Mouse (Mus musculus) liver, postnatal 0 days (tissue): ENCODE data around the gene Clec10a. TPM values are rescaled to one million over a fixed set of nuclear protein-coding genes. Genes with fewer than 3 reads are reported as not detected.

Experiments used
- ATAC-seq: fragments of 200-750 bp; cut with Nextera tagmentation; 2 replicates; pipeline ENCODE4 v1.8.0; 2017; ENCODE audit warnings: mild to moderate bottlenecking, moderate library complexity
- DNase-seq: peaks from one replicate; pipeline ENCODE4 v3.0.0-alpha.2; 2016
- H3K27ac ChIP-seq: fragments of 300-500 bp; sonication (generic); 2 replicates; pipeline ENCODE4 v1.5.1; 2014; ENCODE audit warnings: antibody characterized with exemption, moderate library complexity, mild to moderate bottlenecking, low read depth
- H3K27me3 ChIP-seq: fragments of 300-500 bp; sonication (generic); 2 replicates; pipeline ENCODE4 v1.6.1; 2014; ENCODE audit warnings: low read length, control low read depth, mixed read lengths; ENCODE audit not compliant: insufficient read depth
- H3K36me3 ChIP-seq: fragments of 300-500 bp; sonication (generic); replicated peaks from 2 replicates; pipeline ENCODE4 v1.6.1; 2014; ENCODE audit warnings: mild to moderate bottlenecking, control low read depth, low read length, moderate library complexity, mixed read lengths; ENCODE audit not compliant: insufficient read depth
- H3K4me1 ChIP-seq: fragments of 300-500 bp; sonication (generic); 2 replicates; pipeline ENCODE4 v1.6.1; 2014; ENCODE audit warnings: antibody characterized with exemption, mild to moderate bottlenecking, control low read depth; ENCODE audit not compliant: insufficient read depth
- H3K4me2 ChIP-seq: fragments of 300-500 bp; sonication (generic); 2 replicates; pipeline ENCODE4 v1.6.1; 2014; ENCODE audit warnings: low read depth, mild to moderate bottlenecking, low read length, moderate library complexity, mixed read lengths
- H3K4me3 ChIP-seq: fragments of 300-500 bp; sonication (generic); 2 replicates; pipeline ENCODE4 v1.5.1; 2014; ENCODE audit warnings: low read depth, low read length
- H3K9ac ChIP-seq: fragments of 300-500 bp; sonication (generic); replicated peaks from 2 replicates; pipeline ENCODE4 v1.6.1; 2014; ENCODE audit warnings: mild to moderate bottlenecking, moderate library complexity
- H3K9me3 ChIP-seq: fragments of 300-500 bp; sonication (generic); 2 replicates; pipeline ENCODE4 v1.6.1; 2016; ENCODE audit warnings: mild to moderate bottlenecking, control low read depth, low read length, mixed read lengths
- CTCF ChIP-seq: sonication (generic); IDR thresholded peaks from 2 replicates; pipeline ENCODE4 v1.5.1; 2016; ENCODE audit warnings: antibody characterized with exemption, low read depth
- EP300 ChIP-seq: IDR thresholded peaks from 2 replicates; pipeline ENCODE4 v1.6.1; 2016; ENCODE audit warnings: antibody characterized with exemption, low read depth, mild to moderate bottlenecking
- WGBS: fragments of 180-500 bp; shearing (Covaris S2); extraction: QIAGEN DNeasy Blood & Tissue Kit; methylation state at CpG from one replicate; pipeline ENCODE4 v1.1.7; 2014; ENCODE audit not compliant: insufficient replicate concordance; 5-methylcytosine and 5-hydroxymethylcytosine counted together
- polyA plus RNA-seq: library from polyadenylated mRNA; unstranded; fragments of >200 nt; fragmentation: Nextera tagmentation; extraction: Ambion mirVana; gene quantifications from 2 replicates; pipeline ENCODE4 v1.2.1, GENCODE M21; 2015

The Clec10a gene
- polyA plus RNA-seq, 1 experiment from 2014 or later: 0.81 TPM

GRCm38 (mm10) chr11:70178756-70179155, 22.8 kb downstream of the Clec10a start:
- DNase-seq: no peak
- no peak overlapping the region for H3K4me2 ChIP-seq
- TF ChIP-seq CTCF (no peak), EP300 (no peak)

GRCm38 (mm10) chr11:70179401-70179800, 23.4 kb downstream of the Clec10a start:
- Histone ChIP-seq H3K4me1 (no peaks in the 10 kb centered on the region), H3K9ac (no peak overlapping the region), H3K36me3 (no peaks in the 10 kb centered on the region), H3K4me3 (no peak overlapping the region), H3K27me3 (no peaks in the 10 kb centered on the region), H3K4me2 (no peak overlapping the region), H3K9me3 (no peaks in the 10 kb centered on the region), H3K27ac (no peak overlapping the region)
- TF ChIP-seq CTCF (peak; percentile 58), EP300 (no peak)
- WGBS: 40% methylated on average over 14 of the region's 14 CpGs
- ATAC-seq (no peak), DNase-seq (no peak)

More at GRCm38 (mm10) chr11:70178756-70179155, 22.8 kb downstream of the Clec10a start:
- ATAC-seq: no peak
- Histone ChIP-seq H3K4me3 (no peak overlapping the region), H3K27ac (no peak overlapping the region), H3K4me1 (no peaks in the 10 kb centered on the region), H3K9ac (no peak overlapping the region), H3K9me3 (no peaks in the 10 kb centered on the region), H3K36me3 (no peaks in the 10 kb centered on the region), H3K27me3 (no peaks in the 10 kb centered on the region)
- 70% methylated on average over 11 of the region's 11 CpGs for WGBS

- Histone ChIP-seq H3K27me3 (no peaks in the 10 kb centered on the region), H3K36me3 (no peaks in the 10 kb centered on the region), H3K9me3 (no peaks in the 10 kb centered on the region), H3K4me2 (no peak overlapping the region), H3K4me3 (no peak overlapping the region), H3K4me1 (no peaks in the 10 kb centered on the region), H3K27ac (no peak overlapping the region), H3K9ac (no peak overlapping the region)
- no peak for TF ChIP-seq EP300
- ATAC-seq (no peak), DNase-seq (no peak)
- 75% methylated on average over 4 of the region's 4 CpGs for WGBS
Observed at GRCm38 (mm10) chr11:70180496-70180895, 24.5 kb downstream of the Clec10a start.

- Histone ChIP-seq H3K9ac (no peak overlapping the region), H3K4me2 (no peak overlapping the region), H3K4me3 (no peak overlapping the region), H3K4me1 (no peaks in the 10 kb centered on the region), H3K27me3 (no peaks in the 10 kb centered on the region), H3K36me3 (no peaks in the 10 kb centered on the region), H3K27ac (no peak overlapping the region), H3K9me3 (no peaks in the 10 kb centered on the region)
- TF ChIP-seq CTCF (no peak), EP300 (no peak)
- 31% methylated on average over 7 of the region's 7 CpGs for WGBS
- DNase-seq (no peak), ATAC-seq (no peak)
Observed at GRCm38 (mm10) chr11:70185120-70185519, 29.1 kb downstream of the Clec10a start.

GRCm38 (mm10) chr11:70189319-70190134, 33.5 kb downstream of the Clec10a start:
- H3K4me3 ChIP-seq: no peak overlapping the region
- 89% methylated on average over 28 of the region's 28 CpGs for WGBS
- no peaks in the 10 kb centered on the region for H3K36me3 ChIP-seq
- no peaks in the 10 kb centered on the region for H3K9me3 ChIP-seq
- H3K27ac ChIP-seq: no peak overlapping the region
- no peaks in the 10 kb centered on the region for H3K4me1 ChIP-seq
- TF ChIP-seq CTCF: no peak
- no peak for TF ChIP-seq EP300
- H3K9ac ChIP-seq: no peak overlapping the region
- no peak overlapping the region for H3K4me2 ChIP-seq
- DNase-seq (no peak), ATAC-seq (no peak)
- no peaks in the 10 kb centered on the region for H3K27me3 ChIP-seq

GRCm38 (mm10) chr11:70191188-70191587, 35.2 kb downstream of the Clec10a start:
- Histone ChIP-seq H3K4me2 (no peak overlapping the region), H3K27me3 (no peaks in the 10 kb centered on the region), H3K9ac (no peak overlapping the region), H3K9me3 (no peaks in the 10 kb centered on the region), H3K4me1 (no peaks in the 10 kb centered on the region), H3K27ac (no peak overlapping the region), H3K4me3 (no peak overlapping the region), H3K36me3 (no peaks in the 10 kb centered on the region)
- 73% methylated on average over 6 of the region's 6 CpGs for WGBS
- no peak for TF ChIP-seq EP300
- no peak for TF ChIP-seq CTCF
- DNase-seq (no peak), ATAC-seq (no peak)
